Mouse (Mus musculus) C2C12 (cell line): ENCODE measurements around the gene Ebf1.

ENCODE experiments used
- CTCF ChIP-seq: IDR thresholded peaks from one replicate; pipeline ENCODE4 v1.5.1; 2011; ENCODE audit not compliant: control insufficient read depth, insufficient read depth, insufficient read length
- MAX ChIP-seq: IDR thresholded peaks from one replicate; pipeline ENCODE4 v1.6.1; 2011; ENCODE audit warnings: mild to moderate bottlenecking, control low read depth
- MYOD1 ChIP-seq: IDR thresholded peaks from one replicate; pipeline ENCODE4 v1.6.1; 2011; ENCODE audit warnings: low read depth; ENCODE audit not compliant: control insufficient read depth, insufficient read length
- MYOG ChIP-seq: IDR thresholded peaks from one replicate; pipeline ENCODE4 v1.6.1; 2011; ENCODE audit not compliant: control insufficient read depth, insufficient read length; ENCODE audit errors: extremely low read depth
- USF1 ChIP-seq: IDR thresholded peaks from one replicate; pipeline ENCODE4 v1.6.1; 2011; ENCODE audit warnings: low read depth, mild to moderate bottlenecking, control low read depth, moderate library complexity

- TF ChIP-seq MAX (no peak), USF1 (no peak), MYOD1 (no peak), CTCF (no peak), MYOG (no peak)
Observed at GRCm38 (mm10) chr11:44832227-44832939, 215.3 kb downstream of the Ebf1 start.
